Mouse (Mus musculus) gastrocnemius, postnatal 36 days (tissue): ENCODE measurements around the gene Sez6. TPM values are rescaled to one million over a fixed set of nuclear protein-coding genes. Genes with fewer than 3 reads are reported as not detected.
A peak's percentile ranks its signal among the peaks of the same experiment; 100 is the strongest.

Experiments
- DNase-seq, 2 experiments: peaks; one replicate each; pipeline ENCODE4 v3.0.0; 2022
- intact Hi-C: fragments of 180-260 bp; cut with DNase I; formaldehyde crosslinking; loops from one replicate; pipeline ENCODE4 v1.15.1; 2025
- total RNA-seq, 2 experiments: library from RNA; stranded (reverse); gene quantifications; 2 replicates each; pipeline ENCODE4 v1.2.3; 2021

The Sez6 gene
- total RNA-seq, 2 experiments from 2014 or later: 0.10 TPM; not detected in 1

DNA sequence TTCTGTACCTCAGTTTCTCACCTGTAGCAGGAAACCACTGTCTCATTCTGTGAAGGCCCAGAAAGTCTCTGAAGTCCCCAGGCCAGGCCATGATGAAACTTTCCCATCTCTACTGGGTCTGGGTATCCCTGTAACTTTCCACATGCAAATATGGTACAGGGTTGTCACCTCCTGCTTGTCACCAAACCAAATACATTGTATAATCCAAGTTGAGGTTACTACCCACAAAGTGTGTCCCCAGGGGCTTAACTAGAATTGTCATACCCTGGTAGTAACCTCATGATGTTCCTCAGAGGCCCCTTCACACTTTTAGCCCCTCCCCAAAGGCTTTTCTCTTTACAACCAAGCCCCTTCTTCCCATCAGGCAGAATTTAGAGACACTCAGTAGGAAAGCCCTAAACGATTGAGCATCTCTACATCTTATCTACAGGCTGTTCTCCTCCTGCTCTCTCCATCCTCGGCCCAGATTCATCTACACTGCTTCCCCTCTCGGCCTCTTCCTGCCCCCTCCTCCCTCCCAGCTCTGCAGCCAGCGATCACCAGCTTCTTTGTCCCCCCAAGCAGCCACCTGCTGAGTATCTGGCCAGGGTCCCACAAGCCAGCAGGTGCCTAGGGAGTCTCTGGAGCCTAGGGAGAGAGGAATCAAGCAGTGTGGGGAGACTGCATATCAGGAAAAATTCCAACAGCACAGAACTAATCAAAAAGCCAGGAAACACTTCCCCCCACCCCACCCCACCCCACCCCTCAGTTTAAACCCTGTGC is 7.2 kb downstream of the Sez6 start:
- no peak for DNase-seq
- intact Hi-C loops: no loop called here

DNA sequence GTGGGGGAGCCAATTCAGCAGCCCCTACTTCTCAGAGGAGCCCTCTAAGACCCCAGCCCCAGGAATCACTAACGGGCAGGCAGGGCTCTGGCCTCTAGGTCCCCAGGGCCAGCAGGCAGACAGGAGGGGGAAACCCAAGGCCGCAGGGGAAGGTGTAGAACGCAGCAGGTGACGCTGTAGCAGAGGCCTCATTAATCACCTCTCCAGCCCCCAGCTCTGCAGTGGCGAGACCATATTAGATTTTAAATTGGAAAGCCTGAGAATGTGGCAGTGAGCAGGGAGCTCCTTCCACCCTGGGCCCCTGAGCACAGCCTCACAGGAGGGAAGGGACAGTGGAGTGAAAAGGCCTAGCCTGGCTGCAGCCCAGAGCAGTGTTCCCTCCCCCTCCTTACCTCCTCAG is 11.6 kb downstream of the Sez6 start:
- intact Hi-C loops: no loop called here
- DNase-seq: no peak

GRCm38 (mm10) chr11:77947860-77948259 is 17.3 kb downstream of the Sez6 start:
- intact Hi-C loops: no loop called here

DNA sequence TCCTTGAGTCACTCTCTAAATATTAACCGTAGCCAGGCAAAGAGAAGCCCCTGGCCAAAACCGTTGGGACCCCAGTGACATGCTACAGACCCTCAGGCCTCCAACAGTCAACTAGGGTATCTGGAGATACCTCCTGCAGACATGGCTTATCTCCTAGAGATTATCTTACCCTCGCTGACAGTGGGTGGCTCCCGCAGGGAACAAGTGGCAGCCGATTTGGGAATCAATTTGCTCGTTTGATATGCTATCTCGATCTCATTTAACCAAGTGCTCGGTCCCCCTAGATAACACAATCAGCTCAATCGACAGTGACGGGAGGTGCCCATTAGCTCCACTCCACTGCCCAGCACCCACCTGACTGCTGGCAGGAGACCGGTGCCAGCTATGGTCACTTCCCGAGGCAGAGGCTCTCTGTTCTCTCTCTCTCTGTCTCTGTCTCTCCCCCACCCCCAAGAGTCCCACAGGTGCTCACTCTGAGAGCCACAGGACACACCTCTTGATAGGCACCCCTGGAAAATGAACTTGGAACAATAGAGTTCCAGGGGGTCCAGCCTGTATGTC is 19.6 kb downstream of the Sez6 start:
- intact Hi-C loops: no loop called here
- DNase-seq: no peak

More at GRCm38 (mm10) chr11:77947860-77948259, 17.3 kb downstream of the Sez6 start:
- DNase-seq: no peak

DNA sequence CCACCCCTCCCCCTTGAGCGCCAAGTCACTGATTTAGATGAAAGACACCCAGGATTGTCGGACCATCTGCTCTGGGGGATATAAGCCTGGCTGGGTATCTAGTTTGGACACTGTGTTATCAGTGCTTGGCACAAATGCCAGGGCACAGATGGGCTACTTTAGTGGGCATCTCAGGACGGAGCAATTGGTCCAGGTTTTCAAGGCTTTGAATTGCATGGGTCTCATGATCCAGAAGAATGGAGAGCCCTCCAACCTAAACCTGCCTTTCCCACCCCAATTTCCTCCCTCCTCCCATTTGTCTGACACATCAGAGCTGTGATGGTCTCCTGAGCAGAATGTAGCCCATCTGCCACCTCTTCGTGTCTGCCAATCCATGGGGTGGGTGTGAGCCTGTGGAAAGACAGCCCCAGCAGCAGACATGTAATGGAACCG is 20.2 kb downstream of the Sez6 start:
- intact Hi-C loops: no loop called here
- no peak for DNase-seq

- intact Hi-C loops: no loop called here
Observed at GRCm38 (mm10) chr11:77953671-77954070, 23.1 kb downstream of the Sez6 start.

GRCm38 (mm10) chr11:77956428-77956827 is 25.8 kb downstream of the Sez6 start:
- DNase-seq: no peak
- intact Hi-C loops: loop anchor here (5.0 kb wide), 1 partner anchor 59 kb away; no protein-coding TSS in a partner anchor

More at GRCm38 (mm10) chr11:77953671-77954070, 23.1 kb downstream of the Sez6 start:
- no peak for DNase-seq

DNA sequence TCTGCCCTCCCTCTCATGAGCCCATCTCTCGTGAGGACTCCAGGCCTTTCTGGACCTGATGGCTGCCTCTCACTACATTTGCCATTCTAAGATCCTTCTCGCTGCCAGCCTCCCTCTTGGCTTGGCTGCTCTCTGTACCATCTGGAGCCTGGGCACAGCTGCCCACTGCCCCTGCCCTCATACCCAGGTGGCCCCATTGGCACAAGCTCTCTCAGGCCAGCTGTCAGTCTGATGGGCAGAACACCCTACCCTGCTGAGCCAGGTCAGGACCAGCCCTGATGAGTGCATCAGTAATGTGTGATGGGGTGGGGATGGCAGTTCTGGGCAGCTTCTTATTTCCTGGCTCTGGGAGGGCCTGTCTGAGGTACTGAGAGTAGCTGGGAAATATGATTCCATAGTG is 27.7 kb downstream of the Sez6 start:
- intact Hi-C loops: loop anchor here (5.0 kb wide), 1 partner anchor 61 kb away; no protein-coding TSS in a partner anchor
- DNase-seq: no peak

GRCm38 (mm10) chr11:77958932-77959331 is 28.3 kb downstream of the Sez6 start:
- intact Hi-C loops: loop anchor here (5.0 kb wide), 1 partner anchor 62 kb away; no protein-coding TSS in a partner anchor
- no peak for DNase-seq

DNA sequence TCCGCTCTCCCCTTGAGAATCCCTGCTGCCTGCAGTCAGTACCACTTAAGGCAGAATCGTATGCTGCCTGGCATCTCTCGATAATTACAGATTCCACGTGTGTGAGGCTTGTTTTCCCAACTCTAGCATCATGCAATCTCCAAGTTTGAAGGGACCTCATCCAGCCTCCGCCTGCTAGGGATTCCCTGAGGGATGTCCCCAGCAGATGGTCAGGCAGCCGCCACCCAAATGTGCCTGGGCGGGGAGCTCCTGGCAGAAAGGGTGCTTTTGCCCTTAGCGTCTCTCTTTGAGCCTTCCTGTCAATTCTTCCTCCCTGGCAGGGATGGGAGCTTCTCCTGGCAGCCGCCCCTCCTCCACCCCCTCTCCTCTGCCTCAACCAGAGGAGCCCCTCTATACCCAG is 29.6 kb downstream of the Sez6 start:
- intact Hi-C loops: no loop called here
- DNase-seq: no peak

DNA sequence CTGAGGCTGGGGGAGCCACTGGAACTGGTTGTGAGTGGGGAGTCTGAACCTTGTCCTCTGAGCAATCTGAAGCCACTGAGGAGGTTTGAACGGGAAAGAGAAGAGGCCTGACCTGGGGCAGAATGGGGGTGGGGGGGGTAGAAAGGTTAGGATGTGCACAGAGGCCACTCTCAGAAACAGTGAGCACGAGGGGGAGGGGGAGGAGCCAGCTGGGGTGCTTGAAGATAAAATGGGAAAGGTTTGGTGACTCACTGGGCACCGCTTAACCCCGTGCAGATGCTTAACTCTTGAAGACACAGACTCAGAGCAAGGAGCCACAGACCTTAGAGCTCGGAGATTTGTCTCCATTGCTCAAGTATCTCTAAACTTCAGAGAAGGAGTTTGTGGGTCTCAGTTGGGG is 30.3 kb downstream of the Sez6 start:
- no peak for DNase-seq
- intact Hi-C loops: no loop called here

GRCm38 (mm10) chr11:77962946-77963345 is 32.3 kb downstream of the Sez6 start:
- DNase-seq: no peak
- intact Hi-C loops: no loop called here

DNA sequence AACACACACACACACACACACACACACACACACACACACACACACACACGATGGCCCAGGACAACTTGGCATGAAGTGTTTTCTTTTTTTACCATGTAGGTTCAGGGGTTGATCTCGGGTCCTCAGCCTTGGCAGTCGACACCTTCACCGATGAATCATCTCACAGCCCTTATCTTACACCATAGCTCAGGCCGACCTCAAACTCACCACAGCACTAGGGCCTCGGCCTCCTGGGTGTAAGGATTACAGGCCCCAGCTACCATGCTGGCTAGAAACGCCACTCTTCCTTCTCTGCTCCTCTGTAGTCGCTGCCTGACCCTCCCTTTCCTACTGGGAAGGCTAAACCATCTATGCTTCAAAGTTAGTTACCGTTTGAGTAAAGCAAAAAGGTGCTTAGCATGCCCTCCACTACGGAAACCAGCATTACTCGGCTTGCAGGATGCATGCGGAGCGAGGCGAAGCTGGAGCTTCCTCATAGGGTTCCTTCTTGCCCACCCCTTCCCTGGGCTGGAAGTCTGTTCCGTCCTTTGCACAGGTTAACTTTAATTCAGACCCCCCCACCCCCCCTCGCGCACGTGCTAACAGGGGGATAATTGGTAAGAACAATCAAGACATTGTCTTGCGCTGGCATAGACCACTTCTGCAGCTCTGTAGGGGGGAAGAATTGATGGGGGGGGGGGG is 34.0 kb downstream of the Sez6 start:
- DNase-seq: no peak
- intact Hi-C loops: loop anchor here (5.0 kb wide), 1 partner anchor 117 kb away; no protein-coding TSS in a partner anchor

- DNase-seq: no peak
- intact Hi-C loops: loop anchor here (2.0 to 5.0 kb wide), 2 partner anchors 118 to 141 kb away; no protein-coding TSS in a partner anchor
Observed at GRCm38 (mm10) chr11:77965101-77966036, 34.8 kb downstream of the Sez6 start.

- DNase-seq: no peak
- intact Hi-C loops: loop anchor here (2.0 to 5.0 kb wide), 2 partner anchors 119 to 141 kb away; no protein-coding TSS in a partner anchor
Observed at GRCm38 (mm10) chr11:77966037-77966391, 35.4 kb downstream of the Sez6 start.

GRCm38 (mm10) chr11:77967114-77967513 is 36.5 kb downstream of the Sez6 start:
- peak in 1 of 2 experiments; percentile 46 for DNase-seq
- intact Hi-C loops: loop anchor here (2.0 to 5.0 kb wide), 2 partner anchors 120 to 142 kb away; no protein-coding TSS in a partner anchor

- intact Hi-C loops: loop anchor here (5.0 kb wide), 1 partner anchor 121 kb away; no protein-coding TSS in a partner anchor
- DNase-seq: no peak
Observed at GRCm38 (mm10) chr11:77968786-77969185, 38.2 kb downstream of the Sez6 start.

- intact Hi-C loops: loop anchor here (5.0 kb wide), 1 partner anchor 233 kb away; no protein-coding TSS in a partner anchor
- DNase-seq: no peak
Observed at GRCm38 (mm10) chr11:77970718-77971117, 40.1 kb downstream of the Sez6 start.

- no peak for DNase-seq
- intact Hi-C loops: loop anchor here (5.0 kb wide), 1 partner anchor 236 kb away; no protein-coding TSS in a partner anchor
Observed at GRCm38 (mm10) chr11:77973520-77973919, 42.9 kb downstream of the Sez6 start.

- intact Hi-C loops: loop anchor here (5.0 kb wide), 1 partner anchor 237 kb away; no protein-coding TSS in a partner anchor
- no peak for DNase-seq
Observed at GRCm38 (mm10) chr11:77974325-77974724, 43.7 kb downstream of the Sez6 start.
